Mouse (Mus musculus): ENCODE measurements around the gene Gm9803.

DNA sequence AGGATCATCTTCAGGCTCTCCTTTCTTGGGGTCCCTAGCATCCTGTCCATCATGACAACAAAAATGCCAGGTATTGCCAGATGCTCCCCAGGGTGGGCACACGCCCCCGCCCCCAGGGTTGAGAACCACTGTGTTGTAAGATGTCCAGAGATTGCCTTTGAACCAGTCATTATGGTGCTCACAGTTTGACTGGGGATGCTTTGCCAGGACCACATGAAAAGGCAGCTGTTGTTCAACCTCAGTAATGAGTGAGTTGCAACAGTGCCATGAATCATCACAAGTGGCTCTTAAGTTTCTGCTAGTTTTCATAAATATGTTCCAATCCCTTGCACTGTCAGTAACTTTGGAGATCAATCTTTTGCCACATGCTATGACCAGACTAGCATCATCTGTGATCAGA, 3.9 kb upstream of the Gm9803 start:
- TF ChIP-seq CTCF (IDR thresholded peaks at IDR 0.05; ENCODE audit: low read depth) (no peak), EP300 (IDR thresholded peaks at IDR 0.05; ENCODE audit: low read depth) (no peak)
